Mouse (Mus musculus) spleen, adult 2 months (tissue): Measurements from ENCODE around the gene Ptpa. TPM values are rescaled to one million over a fixed set of nuclear protein-coding genes. Genes with fewer than 3 reads are reported as not detected.

Source experiments
- DNase-seq, 2 experiments: peaks; one replicate each; pipeline versions ENCODE4 v3.0.0 to v3.0.0-alpha.2; 2012 to 2021; ENCODE audit warnings: low spot score in 2 of 2, low read depth in 1 of 2
- H3K27ac ChIP-seq: fragments of 200-500 bp; 2 replicates; pipeline ENCODE4 v1.5.1; 2012; ENCODE audit warnings: low read length, inconsistent platforms; ENCODE audit not compliant: insufficient read depth
- H3K27me3 ChIP-seq: fragments of 200-500 bp; 2 replicates; pipeline ENCODE4 v1.6.1; 2012; ENCODE audit warnings: mild to moderate bottlenecking, moderate library complexity, low read length, inconsistent platforms; ENCODE audit not compliant: control insufficient read depth, insufficient read depth
- H3K36me3 ChIP-seq: fragments of 200-500 bp; 2 replicates; pipeline ENCODE4 v1.6.1; 2012; ENCODE audit warnings: mild to moderate bottlenecking, low read length, inconsistent platforms; ENCODE audit not compliant: control insufficient read depth, insufficient read depth
- H3K4me1 ChIP-seq: fragments of 200-500 bp; 2 replicates; pipeline ENCODE4 v1.6.1; 2011; ENCODE audit warnings: inconsistent platforms; ENCODE audit not compliant: control insufficient read depth, insufficient read depth, insufficient read length
- H3K4me3 ChIP-seq: fragments of 200-500 bp; 2 replicates; pipeline ENCODE4 v1.5.1; 2011; ENCODE audit warnings: mild to moderate bottlenecking, inconsistent platforms; ENCODE audit not compliant: insufficient read depth, insufficient read length; ENCODE audit errors: extremely low read depth
- CTCF ChIP-seq: fragments of 200-500 bp; IDR thresholded peaks from 2 replicates; pipeline ENCODE4 v1.5.1; 2011; ENCODE audit warnings: mild to moderate bottlenecking, inconsistent platforms; ENCODE audit not compliant: insufficient read depth, insufficient read length, insufficient replicate concordance; ENCODE audit errors: extremely low read depth
- POLR2A ChIP-seq: fragments of 200-500 bp; IDR thresholded peaks from 2 replicates; pipeline ENCODE4 v1.6.1; 2011; ENCODE audit warnings: low read depth, low read length, inconsistent platforms
- whole genome bisulfite sequencing: fragments of 180-500 bp; shearing (Covaris S2); methylation state at CpG from one replicate; pipeline ENCODE4 v1.1.7; 2018; 5-methylcytosine and 5-hydroxymethylcytosine counted together
- polyA plus RNA-seq: library from polyadenylated mRNA; depleted of rRNA; stranded (reverse); fragments of >200 nt; gene quantifications from 2 replicates; pipeline ENCODE4 v1.2.3, GENCODE M21; 2012

Gene Ptpa
- polyA plus RNA-seq, 1 experiment, result 136 TPM

- Histone ChIP-seq H3K27me3 (no peaks in the 10 kb centered on the region), H3K4me1 (no peaks in the 10 kb centered on the region; the same call in 1 of the 2 replicates)
- 92% methylated on average over 13 of the region's 13 CpGs for WGBS
Measured at GRCm38 (mm10) chr2:30456104-30456980, 40.5 kb downstream of the Ptpa start.

GRCm38 (mm10) chr2:30458349-30458748, 42.5 kb downstream of the Ptpa start:
- WGBS, result 32% methylated on average over 6 of the region's 6 CpGs
- Histone ChIP-seq H3K4me3 (no peak overlapping the region), H3K4me1 (peaks cover 2% of the 10 kb centered on the region; the same call in 1 of the 2 replicates), H3K27me3 (no peaks in the 10 kb centered on the region), H3K27ac (no peak overlapping the region), H3K36me3 (no peaks in the 10 kb centered on the region)
- no peak for DNase-seq
- TF ChIP-seq CTCF, result no peak
- TF ChIP-seq POLR2A, result no peak

More at GRCm38 (mm10) chr2:30456104-30456980, 40.5 kb downstream of the Ptpa start:
- TF ChIP-seq CTCF, result no peak
- TF ChIP-seq POLR2A, result no peak
- no peaks in the 10 kb centered on the region for H3K36me3 ChIP-seq
- H3K27ac ChIP-seq, result no peak overlapping the region
- no peak overlapping the region for H3K4me3 ChIP-seq
- no peak for DNase-seq

DNA sequence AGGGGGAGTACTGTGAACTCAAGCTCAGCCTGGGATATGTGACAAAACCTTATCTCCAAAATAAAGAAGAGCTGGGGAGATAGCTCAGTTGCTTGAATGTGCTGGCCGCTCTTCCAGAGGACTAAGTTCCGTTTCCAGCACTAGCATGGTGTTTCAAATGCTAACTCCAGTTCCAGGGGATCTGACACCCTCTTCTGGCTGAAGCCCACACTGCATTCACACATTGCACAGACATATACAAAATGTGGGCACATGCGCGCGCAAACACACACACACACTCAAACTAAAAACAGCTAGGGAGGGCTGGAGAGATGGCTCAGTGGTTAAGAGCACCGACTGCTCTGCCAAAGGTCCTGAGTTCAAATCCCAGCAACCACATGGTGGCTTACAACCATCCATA, 43.4 kb downstream of the Ptpa start:
- WGBS, result 91% methylated on average over 6 of the region's 6 CpGs
- no peak for DNase-seq
- H3K4me3 ChIP-seq, result no peak overlapping the region
- no peaks in the 10 kb centered on the region for H3K27me3 ChIP-seq
- no peak overlapping the region for H3K27ac ChIP-seq
- H3K36me3 ChIP-seq, result no peaks in the 10 kb centered on the region
- H3K4me1 ChIP-seq, result peaks cover 7% of the 10 kb centered on the region; the same call in 1 of the 2 replicates
- TF ChIP-seq CTCF, result no peak
- no peak for TF ChIP-seq POLR2A

DNA sequence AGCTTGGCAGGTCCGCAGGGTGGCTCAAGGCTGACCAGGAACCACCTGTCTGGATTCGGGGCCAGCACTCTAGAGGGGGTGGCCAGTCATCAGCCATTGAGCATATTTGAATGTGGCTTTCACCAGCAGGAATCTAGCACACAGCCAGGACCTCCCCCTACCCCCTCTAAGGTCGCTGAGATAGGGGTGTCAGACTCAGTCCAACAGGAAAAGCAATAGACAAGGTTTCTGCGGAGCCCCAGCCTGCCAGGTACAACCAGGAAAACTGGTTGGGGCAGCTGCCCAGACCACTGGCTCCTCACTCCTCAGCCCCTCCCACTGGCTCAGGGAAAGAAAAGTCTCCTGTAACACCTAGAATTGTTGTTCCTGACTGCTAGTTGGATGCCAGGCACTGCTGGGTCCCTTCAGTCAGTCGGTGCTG, 47.5 kb downstream of the Ptpa start:
- H3K27me3 ChIP-seq, result no peaks in the 10 kb centered on the region
- H3K4me1 ChIP-seq, result peaks cover 7% of the 10 kb centered on the region; the same call in 1 of the 2 replicates
- DNase-seq, result no peak
- H3K4me3 ChIP-seq, result no peak overlapping the region
- WGBS, result 40% methylated on average over 5 of the region's 5 CpGs
- H3K36me3 ChIP-seq, result no peaks in the 10 kb centered on the region
- H3K27ac ChIP-seq, result no peak overlapping the region
- no peak for TF ChIP-seq POLR2A
- TF ChIP-seq CTCF, result no peak

DNA sequence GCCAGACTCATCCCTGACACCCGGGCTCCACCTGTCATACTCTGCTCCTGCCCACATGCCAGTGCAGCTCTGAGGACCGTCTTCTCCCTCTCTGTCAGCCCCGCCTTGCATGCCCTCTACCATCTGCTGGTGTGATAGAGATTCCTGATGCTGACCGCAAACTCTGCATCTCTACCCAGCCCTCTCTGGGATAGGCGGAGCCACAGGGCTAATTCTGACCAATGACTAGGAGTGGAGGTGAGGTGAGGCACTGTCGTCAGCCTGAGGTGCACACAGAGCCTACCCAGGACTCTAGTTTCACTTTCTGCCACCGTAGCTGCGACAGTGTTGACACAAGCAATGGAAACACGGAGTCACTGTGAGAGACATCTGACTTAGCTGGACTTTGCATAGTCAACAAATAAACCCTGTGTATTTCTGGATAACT, 48.1 kb downstream of the Ptpa start:
- Histone ChIP-seq H3K27ac (no peak overlapping the region; the same call in 1 of the 2 replicates), H3K4me1 (peaks cover 7% of the 10 kb centered on the region; the same call in 1 of the 2 replicates), H3K4me3 (peak overlapping the region; percentile 44), H3K36me3 (no peaks in the 10 kb centered on the region), H3K27me3 (no peaks in the 10 kb centered on the region)
- TF ChIP-seq POLR2A, result no peak
- TF ChIP-seq CTCF, result no peak
- peak; percentile 70 to 90 for DNase-seq
- WGBS, result 2% methylated on average over 9 of the region's 9 CpGs

GRCm38 (mm10) chr2:30464411-30464810, 48.6 kb downstream of the Ptpa start:
- TF ChIP-seq POLR2A (no peak), CTCF (no peak)
- no peak for DNase-seq
- no peak overlapping the region for H3K27ac ChIP-seq
- 43% methylated on average over 5 of the region's 5 CpGs for WGBS
- H3K36me3 ChIP-seq, result no peaks in the 10 kb centered on the region
- no peaks in the 10 kb centered on the region for H3K27me3 ChIP-seq
- H3K4me1 ChIP-seq, result peaks cover 7% of the 10 kb centered on the region; the same call in 1 of the 2 replicates
- peak overlapping the region; percentile 44 for H3K4me3 ChIP-seq
